Mouse (Mus musculus): ENCODE measurements around the gene St6gal1.

GRCm38 (mm10) chr16:23286380-23287097 is 62.0 kb downstream of the St6gal1 start:
- no peak for TF ChIP-seq GATA1 (IDR thresholded peaks at IDR 0.05; ENCODE audit: low read length)
- no peak for TF ChIP-seq TAL1 (IDR thresholded peaks at IDR 0.05; ENCODE audit: low read length)

Data from erythroblast, embryonic 14.5 days (primary cell).